Mouse (Mus musculus) midbrain, embryonic 13.5 days (tissue): Measurements from ENCODE around the gene Magi1. TPM values are rescaled to one million over a fixed set of nuclear protein-coding genes. Genes with fewer than 3 reads are reported as not detected.

Experiments used
- ATAC-seq: fragments of 200-750 bp; cut with Nextera tagmentation; 2 replicates; pipeline ENCODE4 v1.8.0; 2017; ENCODE audit warnings: mild to moderate bottlenecking, moderate TSS enrichment, moderate library complexity
- H3K27ac ChIP-seq: fragments of 300-500 bp; sonication (generic); 2 replicates; pipeline ENCODE4 v1.5.1; 2015; ENCODE audit warnings: inconsistent platforms, mild to moderate bottlenecking, moderate library complexity
- H3K27me3 ChIP-seq: fragments of 300-500 bp; sonication (generic); 2 replicates; pipeline ENCODE4 v1.6.1; 2015; ENCODE audit warnings: mild to moderate bottlenecking, inconsistent platforms
- H3K36me3 ChIP-seq: fragments of 300-500 bp; sonication (generic); 2 replicates; pipeline ENCODE4 v1.6.1; 2015; ENCODE audit warnings: mild to moderate bottlenecking, inconsistent platforms
- H3K4me1 ChIP-seq: fragments of 300-500 bp; sonication (generic); replicated peaks from 2 replicates; pipeline ENCODE4 v1.6.1; 2015; ENCODE audit warnings: inconsistent platforms
- H3K4me2 ChIP-seq: fragments of 300-500 bp; sonication (generic); replicated peaks from 2 replicates; pipeline ENCODE4 v1.6.1; 2015; ENCODE audit warnings: moderate library complexity, mild to moderate bottlenecking, inconsistent platforms
- H3K4me3 ChIP-seq: fragments of 300-500 bp; sonication (generic); replicated peaks from 2 replicates; pipeline ENCODE4 v1.5.1; 2015; ENCODE audit warnings: mild to moderate bottlenecking, inconsistent platforms
- H3K9ac ChIP-seq: fragments of 300-500 bp; sonication (generic); replicated peaks from 2 replicates; pipeline ENCODE4 v1.6.1; 2015; ENCODE audit warnings: mild to moderate bottlenecking, inconsistent platforms
- H3K9me3 ChIP-seq: fragments of 300-500 bp; sonication (generic); 2 replicates; pipeline ENCODE4 v1.6.1; 2016; ENCODE audit warnings: mild to moderate bottlenecking, inconsistent platforms
- WGBS: fragments of 180-500 bp; shearing (Covaris S2); methylation state at CpG from one replicate; pipeline ENCODE4 v1.1.7; 2015; 5-methylcytosine and 5-hydroxymethylcytosine counted together
- polyA plus RNA-seq: library from polyadenylated mRNA; unstranded; fragments of >200 nt; fragmentation: Nextera tagmentation; extraction: Ambion mirVana; gene quantifications from 2 replicates; pipeline ENCODE4 v1.2.1, GENCODE M21; 2015

Magi1 gene
- polyA plus RNA-seq, 1 experiment from 2014 or later, result 39.4 TPM

DNA sequence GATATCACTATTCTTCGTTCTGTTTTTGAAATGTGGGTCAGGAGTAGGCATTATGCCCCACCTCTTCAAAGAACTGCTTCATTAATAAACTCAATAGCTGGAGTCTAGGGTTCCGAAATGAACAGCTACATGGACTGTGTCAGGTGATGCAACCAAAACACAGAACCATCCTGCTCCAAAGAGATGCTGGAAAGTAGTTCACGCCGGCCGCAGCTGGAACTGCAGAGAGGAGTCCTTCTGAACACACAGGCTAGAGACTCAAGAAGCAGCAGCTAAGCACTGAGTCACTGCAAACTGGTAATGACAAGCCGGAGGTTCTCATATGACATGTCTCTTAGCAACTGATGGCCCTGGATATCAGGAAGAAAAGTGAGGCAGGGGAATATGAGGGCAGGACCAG is 57.5 kb downstream of the Magi1 start:
- 88% methylated on average over 6 of the region's 6 CpGs for WGBS
- H3K9me3 ChIP-seq, result no peaks in the 10 kb centered on the region

DNA sequence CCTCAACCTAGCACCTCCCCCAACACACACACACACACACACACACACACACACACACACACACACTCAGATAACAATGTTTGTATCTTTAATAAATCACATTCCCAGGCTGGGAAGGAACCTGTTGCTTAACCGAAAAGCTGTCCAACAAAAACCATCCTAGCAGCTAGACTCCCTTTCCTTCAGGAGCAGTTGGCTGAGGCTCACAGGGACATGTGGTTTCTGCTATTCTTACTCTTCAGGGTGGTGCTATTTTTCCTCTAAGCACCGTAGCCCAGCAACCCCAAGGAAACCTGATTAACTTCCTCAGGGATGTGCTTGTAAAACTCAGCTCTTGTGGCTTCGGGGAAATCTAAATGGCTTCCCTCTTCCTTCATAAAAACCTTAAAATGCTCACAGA is 57.9 kb downstream of the Magi1 start:
- no peaks in the 10 kb centered on the region for H3K36me3 ChIP-seq
- no peak overlapping the region for H3K9ac ChIP-seq
- no peaks in the 10 kb centered on the region for H3K9me3 ChIP-seq
- H3K4me2 ChIP-seq, result no peak overlapping the region
- H3K27ac ChIP-seq, result no peak overlapping the region
- WGBS, result 75% methylated on average over 3 of the region's 3 CpGs
- no peak for ATAC-seq
- peaks cover under 1% of the 10 kb centered on the region for H3K4me1 ChIP-seq
- no peak overlapping the region for H3K4me3 ChIP-seq
- H3K27me3 ChIP-seq, result no peaks in the 10 kb centered on the region

More for the DNA sequence above, 57.5 kb downstream of the Magi1 start:
- Histone ChIP-seq H3K27ac (no peak overlapping the region), H3K36me3 (no peaks in the 10 kb centered on the region), H3K4me3 (no peak overlapping the region), H3K27me3 (no peaks in the 10 kb centered on the region), H3K9ac (no peak overlapping the region), H3K4me2 (no peak overlapping the region), H3K4me1 (peaks cover 5% of the 10 kb centered on the region)
- ATAC-seq, result no peak

DNA sequence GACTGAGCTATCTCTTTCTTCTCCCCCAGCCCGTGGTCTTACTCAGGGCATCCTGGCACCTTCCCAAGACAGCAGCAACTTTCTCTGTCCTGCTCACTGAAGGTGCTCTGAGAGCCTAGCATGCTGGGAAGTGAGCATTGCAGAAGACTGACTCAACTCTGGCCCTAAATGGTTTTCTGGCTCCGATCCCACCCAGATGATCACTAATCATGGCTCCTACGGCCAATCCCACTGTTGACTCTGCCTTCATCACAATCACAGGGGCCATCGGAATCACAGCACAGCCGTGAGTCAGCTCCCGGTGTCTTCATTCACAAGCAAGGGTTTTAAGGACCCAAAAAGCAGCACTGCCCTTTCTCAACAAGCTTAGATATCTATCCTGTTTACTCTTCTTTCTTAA is 58.6 kb downstream of the Magi1 start:
- no peaks in the 10 kb centered on the region for H3K27me3 ChIP-seq
- no peaks in the 10 kb centered on the region for H3K4me1 ChIP-seq
- WGBS, result 89% methylated on average over 6 of the region's 6 CpGs
- H3K9ac ChIP-seq, result no peak overlapping the region
- no peaks in the 10 kb centered on the region for H3K9me3 ChIP-seq
- H3K36me3 ChIP-seq, result no peaks in the 10 kb centered on the region
- no peak overlapping the region for H3K27ac ChIP-seq
- H3K4me3 ChIP-seq, result no peak overlapping the region
- no peak for ATAC-seq
- H3K4me2 ChIP-seq, result no peak overlapping the region

DNA sequence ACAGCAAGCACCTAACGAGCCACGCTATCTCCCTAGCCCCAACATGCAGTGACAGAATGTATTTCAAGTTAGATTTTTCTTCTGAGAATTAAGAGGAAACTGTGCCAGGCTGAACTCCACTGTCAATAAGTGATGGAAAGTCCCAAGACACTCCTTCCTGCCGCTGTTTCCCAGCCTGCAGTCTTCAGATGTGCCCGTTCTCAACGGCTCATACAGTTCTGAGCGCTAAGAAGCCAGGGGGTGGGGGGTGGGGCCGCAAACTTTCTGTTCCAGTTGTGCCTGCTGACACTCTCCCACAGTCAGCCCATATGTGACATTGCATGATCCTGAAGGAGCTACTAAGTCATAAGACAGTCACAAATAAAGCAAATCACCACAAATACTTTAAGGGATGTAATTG is 61.5 kb downstream of the Magi1 start:
- WGBS, result 61% methylated on average over 7 of the region's 7 CpGs
- Histone ChIP-seq H3K9me3 (no peaks in the 10 kb centered on the region), H3K27me3 (no peaks in the 10 kb centered on the region), H3K27ac (no peak overlapping the region), H3K4me2 (no peak overlapping the region), H3K9ac (no peak overlapping the region), H3K36me3 (no peaks in the 10 kb centered on the region), H3K4me3 (no peak overlapping the region), H3K4me1 (no peaks in the 10 kb centered on the region)
- no peak for ATAC-seq

DNA sequence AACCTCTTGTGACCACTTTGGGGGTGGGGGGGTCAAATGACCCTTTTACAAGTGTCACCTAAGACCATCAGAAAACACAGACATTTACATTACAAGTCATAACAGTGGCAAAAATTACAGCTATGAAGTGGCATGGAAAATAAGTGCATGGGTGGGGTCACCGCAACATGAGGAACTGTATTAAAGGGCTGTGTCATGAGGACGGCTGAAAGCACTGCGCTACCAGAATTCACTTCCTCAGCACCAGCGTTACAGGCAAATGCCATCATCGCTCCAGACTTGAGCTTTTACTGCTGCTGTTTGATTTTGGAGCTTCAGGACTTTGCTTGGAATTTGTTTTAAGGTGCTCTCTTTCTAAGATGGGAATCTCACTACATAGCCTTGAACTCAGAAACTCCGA is 62.0 kb downstream of the Magi1 start:
- H3K9me3 ChIP-seq, result no peaks in the 10 kb centered on the region
- H3K4me3 ChIP-seq, result no peak overlapping the region
- no peak overlapping the region for H3K9ac ChIP-seq
- H3K27ac ChIP-seq, result no peak overlapping the region
- H3K4me1 ChIP-seq, result no peaks in the 10 kb centered on the region
- 93% methylated on average over 6 of the region's 6 CpGs for WGBS
- H3K36me3 ChIP-seq, result no peaks in the 10 kb centered on the region
- no peaks in the 10 kb centered on the region for H3K27me3 ChIP-seq
- H3K4me2 ChIP-seq, result no peak overlapping the region
- ATAC-seq, result no peak

DNA sequence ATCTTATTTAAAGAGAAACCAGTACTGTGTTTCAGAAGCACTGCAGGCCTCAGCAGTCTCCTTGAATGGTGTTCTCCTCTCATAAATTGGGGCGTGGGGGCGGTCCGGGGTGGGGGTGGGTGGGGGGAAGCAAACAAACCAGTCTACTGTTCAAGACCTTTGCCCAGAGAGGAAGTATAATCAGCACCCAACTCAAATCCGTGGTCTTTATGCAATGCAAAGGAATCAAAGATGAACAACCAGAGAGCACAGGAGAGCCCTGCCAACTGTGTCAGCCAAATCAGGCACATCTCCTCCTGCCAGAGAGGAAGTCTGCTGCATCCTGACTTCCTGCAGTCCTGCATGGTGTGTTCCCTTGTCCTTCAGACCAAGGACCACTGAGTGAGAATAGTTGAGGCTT is 65.6 kb downstream of the Magi1 start:
- Histone ChIP-seq H3K36me3 (no peaks in the 10 kb centered on the region), H3K9me3 (no peaks in the 10 kb centered on the region), H3K27me3 (no peaks in the 10 kb centered on the region), H3K4me3 (no peak overlapping the region), H3K9ac (no peak overlapping the region), H3K4me2 (no peak overlapping the region), H3K4me1 (no peaks in the 10 kb centered on the region), H3K27ac (no peak overlapping the region)
- no peak for ATAC-seq
- WGBS, result 84% methylated on average over 4 of the region's 4 CpGs

DNA sequence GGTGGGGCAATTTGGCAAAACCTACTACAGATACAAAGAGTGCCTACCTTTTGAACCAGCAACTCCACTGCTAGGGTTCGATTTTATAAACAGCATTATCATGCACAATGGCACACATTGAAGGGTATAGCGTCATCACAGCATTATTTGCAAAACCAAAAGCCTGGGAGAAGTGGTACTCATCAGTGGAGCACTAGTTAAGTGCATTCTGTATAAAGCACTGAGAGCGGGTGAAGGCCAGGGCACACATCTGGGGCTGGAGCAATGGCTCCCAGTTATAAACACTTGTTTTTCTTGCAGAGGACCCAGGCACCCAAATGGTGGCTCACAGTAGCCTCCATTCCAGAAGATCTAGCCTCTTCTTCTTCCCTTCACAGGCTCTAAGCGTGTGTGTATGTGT is 67.9 kb downstream of the Magi1 start:
- ATAC-seq, result no peak

DNA sequence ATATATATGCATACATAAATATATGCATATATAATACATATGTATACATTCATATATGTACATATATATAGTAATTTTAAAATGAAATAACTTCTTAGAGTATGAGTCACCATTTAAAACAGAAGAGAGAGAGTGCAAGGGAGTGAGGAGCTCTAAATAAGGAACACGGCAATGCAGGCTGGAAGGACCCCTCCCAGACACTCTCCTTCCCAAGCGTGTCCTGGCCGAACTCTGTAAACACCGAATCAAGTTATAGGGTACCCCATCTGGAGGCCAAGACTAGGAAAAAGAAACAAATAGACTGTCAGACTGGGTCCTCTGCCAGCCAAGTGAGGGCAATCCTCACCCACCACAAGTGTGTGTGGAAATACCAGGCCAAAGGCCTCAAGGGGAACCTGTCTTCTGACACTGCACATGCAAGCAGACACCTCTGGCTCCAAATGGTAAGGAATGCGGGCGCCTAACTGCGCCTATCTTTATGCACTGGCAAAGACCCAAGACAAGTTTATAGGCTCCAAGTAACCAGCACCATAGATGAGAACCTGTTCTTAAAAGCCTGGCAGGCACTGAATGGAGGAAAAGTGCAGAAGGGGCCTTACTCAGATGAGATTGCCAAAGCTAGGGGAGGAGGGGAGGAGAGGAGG is 68.7 kb downstream of the Magi1 start:
- Histone ChIP-seq H3K4me2 (no peak overlapping the region), H3K27me3 (no peaks in the 10 kb centered on the region), H3K36me3 (no peaks in the 10 kb centered on the region), H3K9ac (no peak overlapping the region), H3K27ac (no peak overlapping the region), H3K9me3 (no peaks in the 10 kb centered on the region), H3K4me1 (no peaks in the 10 kb centered on the region), H3K4me3 (no peak overlapping the region)
- WGBS, result 94% methylated on average over 7 of the region's 7 CpGs
- ATAC-seq, result no peak

More for the DNA sequence above, 67.9 kb downstream of the Magi1 start:
- H3K4me2 ChIP-seq, result no peak overlapping the region
- no peak overlapping the region for H3K27ac ChIP-seq
- H3K4me1 ChIP-seq, result no peaks in the 10 kb centered on the region
- no peaks in the 10 kb centered on the region for H3K9me3 ChIP-seq
- WGBS, result 90% methylated on average over 4 of the region's 4 CpGs
- no peaks in the 10 kb centered on the region for H3K27me3 ChIP-seq
- no peaks in the 10 kb centered on the region for H3K36me3 ChIP-seq
- no peak overlapping the region for H3K4me3 ChIP-seq
- H3K9ac ChIP-seq, result no peak overlapping the region

DNA sequence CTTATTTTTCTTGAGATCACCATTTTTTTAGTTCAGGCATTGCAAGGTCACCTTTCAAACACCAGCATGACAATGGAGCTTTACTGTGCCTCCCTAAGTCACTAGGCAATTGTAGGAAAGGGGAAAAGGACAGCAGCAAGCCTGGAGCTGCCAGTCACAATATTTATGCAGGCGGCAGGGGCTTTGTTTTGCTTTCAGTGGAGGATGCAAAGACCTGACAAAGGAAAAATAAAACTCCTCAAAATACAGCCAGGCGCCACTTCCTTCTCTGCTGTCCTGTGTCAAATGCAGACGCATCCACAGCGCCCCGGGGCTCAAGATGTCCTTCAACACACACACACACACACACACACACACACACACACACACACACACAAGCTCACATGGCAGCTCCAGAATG is 77.8 kb downstream of the Magi1 start:
- H3K27me3 ChIP-seq, result no peaks in the 10 kb centered on the region
- no peaks in the 10 kb centered on the region for H3K9me3 ChIP-seq
- ATAC-seq, result no peak
- no peaks in the 10 kb centered on the region for H3K36me3 ChIP-seq
- H3K4me2 ChIP-seq, result no peak overlapping the region
- no peak overlapping the region; the same call in 1 of the 2 replicates for H3K9ac ChIP-seq
- H3K4me3 ChIP-seq, result no peak overlapping the region
- H3K27ac ChIP-seq, result no peak overlapping the region
- H3K4me1 ChIP-seq, result peaks cover 10% of the 10 kb centered on the region
- 19% methylated on average over 5 of the region's 5 CpGs for WGBS

DNA sequence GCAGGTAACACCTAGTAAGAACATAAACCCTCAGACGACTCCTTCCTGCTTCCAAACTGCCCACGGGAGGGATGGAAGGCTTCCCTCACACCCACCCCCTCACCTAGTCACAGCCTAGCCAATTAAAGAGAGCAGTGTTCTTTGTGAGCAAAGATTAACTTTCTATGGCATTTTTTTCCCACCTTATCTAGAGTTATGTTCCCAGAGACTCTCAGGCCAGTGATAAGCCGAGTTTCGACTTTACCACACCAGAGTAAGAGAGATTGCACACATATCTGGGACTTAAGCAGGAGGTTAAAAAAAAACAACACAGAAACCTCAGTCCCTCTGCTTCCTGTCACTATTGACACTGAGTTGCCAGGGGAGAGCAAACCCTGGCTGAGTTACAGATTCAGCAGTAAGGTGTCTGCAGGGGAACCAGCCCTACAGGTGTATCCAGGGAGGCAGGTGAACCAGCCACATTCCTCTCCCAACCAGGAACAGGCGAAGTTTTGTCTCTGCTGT is 80.0 kb downstream of the Magi1 start:
- WGBS, result 69% methylated on average over 5 of the region's 5 CpGs
- H3K9ac ChIP-seq, result no peak overlapping the region
- no peak overlapping the region for H3K4me2 ChIP-seq
- ATAC-seq, result no peak
- no peaks in the 10 kb centered on the region for H3K27me3 ChIP-seq
- H3K27ac ChIP-seq, result no peak overlapping the region
- H3K4me3 ChIP-seq, result no peak overlapping the region
- peaks cover 10% of the 10 kb centered on the region for H3K4me1 ChIP-seq
- H3K9me3 ChIP-seq, result no peaks in the 10 kb centered on the region
- no peaks in the 10 kb centered on the region for H3K36me3 ChIP-seq

DNA sequence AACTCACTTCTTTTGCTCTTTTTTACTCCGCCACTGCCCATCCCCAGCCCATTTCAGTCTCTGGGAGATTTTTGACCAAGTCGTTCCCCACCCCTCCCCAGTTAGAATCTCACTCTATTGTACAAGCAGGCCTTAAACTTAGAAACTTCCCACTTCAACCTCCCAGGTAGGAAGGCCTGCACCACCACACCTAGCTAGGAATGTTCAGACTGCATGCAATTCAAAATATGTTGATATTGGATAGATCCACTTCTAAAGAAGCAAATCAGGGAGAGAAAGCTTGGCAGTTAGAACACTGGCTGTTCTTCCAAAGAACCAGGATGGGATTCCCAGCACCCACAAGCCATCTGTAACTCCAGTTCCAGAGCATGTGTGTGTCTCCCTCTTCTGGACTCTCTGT is 81.8 kb downstream of the Magi1 start:
- 98% methylated on average over 2 of the region's 2 CpGs for WGBS
- Histone ChIP-seq H3K27ac (no peak overlapping the region), H3K27me3 (no peaks in the 10 kb centered on the region), H3K36me3 (no peaks in the 10 kb centered on the region), H3K4me3 (no peak overlapping the region), H3K9me3 (no peaks in the 10 kb centered on the region), H3K4me2 (no peak overlapping the region), H3K9ac (no peak overlapping the region), H3K4me1 (peaks cover 10% of the 10 kb centered on the region)
- no peak for ATAC-seq

DNA sequence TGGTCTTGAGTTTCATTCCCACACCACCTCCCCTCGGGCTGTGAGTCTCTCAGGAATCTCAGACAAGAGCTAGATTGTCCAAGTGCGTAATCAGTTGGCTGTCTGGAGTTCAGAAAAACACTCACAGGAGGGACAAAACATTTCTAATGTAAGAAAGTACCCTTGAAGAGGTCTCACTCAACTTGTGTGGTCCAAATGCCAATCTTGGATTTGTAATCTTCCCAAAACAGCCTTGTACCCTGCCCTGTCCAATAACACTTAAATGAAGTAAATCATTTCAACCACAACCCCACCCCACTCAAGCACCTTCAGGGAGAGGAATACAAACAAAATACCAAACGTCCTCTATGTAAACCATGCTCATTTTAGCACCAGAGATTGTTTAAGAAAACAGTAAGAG is 82.8 kb downstream of the Magi1 start:
- H3K9me3 ChIP-seq, result no peaks in the 10 kb centered on the region
- H3K27ac ChIP-seq, result no peak overlapping the region
- no peak for ATAC-seq
- no peak overlapping the region for H3K9ac ChIP-seq
- no peak overlapping the region for H3K4me2 ChIP-seq
- WGBS, result 63% methylated on average over 3 of the region's 3 CpGs
- H3K36me3 ChIP-seq, result no peaks in the 10 kb centered on the region
- H3K27me3 ChIP-seq, result no peaks in the 10 kb centered on the region
- no peak overlapping the region for H3K4me3 ChIP-seq
- peaks cover 4% of the 10 kb centered on the region for H3K4me1 ChIP-seq

DNA sequence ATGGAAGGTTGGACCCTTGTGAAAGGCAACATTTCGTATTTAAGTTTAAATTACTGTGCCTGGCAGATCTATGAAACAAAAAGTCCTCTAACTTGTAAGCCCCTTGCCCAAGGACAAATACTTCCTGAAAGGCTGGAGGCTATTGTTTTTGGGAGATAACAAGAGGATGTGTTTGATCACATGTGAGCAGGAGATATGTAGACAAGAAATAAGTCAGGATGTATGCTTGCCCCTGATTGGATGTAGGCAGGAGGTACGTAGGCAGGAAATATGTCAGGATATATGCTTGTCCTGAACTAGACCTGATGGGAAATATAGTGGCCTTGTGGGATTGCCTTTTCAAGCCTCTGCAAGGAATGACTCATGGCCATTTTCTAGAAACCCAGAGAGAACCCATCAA is 84.0 kb downstream of the Magi1 start:
- no peak for ATAC-seq
- Histone ChIP-seq H3K27ac (no peak overlapping the region), H3K9me3 (no peaks in the 10 kb centered on the region), H3K4me1 (no peaks in the 10 kb centered on the region), H3K4me3 (no peak overlapping the region), H3K4me2 (no peak overlapping the region), H3K36me3 (no peaks in the 10 kb centered on the region), H3K27me3 (no peaks in the 10 kb centered on the region), H3K9ac (no peak overlapping the region)
- 97% methylated on average over 2 of the region's 2 CpGs for WGBS
